In genomic region chr1:119031185-119031584, GRCm38 (mm10) we compare ENCODE assay signal across 20 mouse cellular contexts. TPM values are rescaled to one million over a fixed set of nuclear protein-coding genes. Genes with fewer than 3 reads are reported as not detected.
DNase-seq lines count a peak whose midpoint lies in the region; ATAC-seq and TF ChIP-seq lines count a peak whose summit lies in the region.
"Had no signal": no experiment of that assay in that cellular context is flagged by ENCODE, and none has a peak within 500 bp of the region (broad histone marks: within the 10 kb centered on the region; RNA-seq: fewer than 3 reads in every experiment).

No protein-coding gene starts in this region.

- no peaks in the 10 kb centered on the region for H3K9me3 ChIP-seq in lung, postnatal 0 days (ENCODE audit: low read length)
- H3K9me3 ChIP-seq: embryonic facial prominence, embryonic 13.5 days; heart, embryonic 13.5 days; hindbrain, embryonic 12.5 days; midbrain, embryonic 10.5 days; neural tube, embryonic 13.5 days had no signal

- H3K27ac ChIP-seq in lung, postnatal 0 days (ENCODE audit: low read length): no peak overlapping the region
- no peak overlapping the region for H3K27ac ChIP-seq in liver, adult 2 months (replicated peaks; ENCODE audit: insufficient read depth, low read depth, low read length)
- H3K27ac ChIP-seq: embryonic facial prominence, embryonic 13.5 days; heart, embryonic 13.5 days; hindbrain, embryonic 12.5 days; left cerebral cortex, adult 2 months; midbrain, embryonic 10.5 days; neural tube, embryonic 13.5 days had no signal

- ATAC-seq in lung, postnatal 0 days: no peak
- ATAC-seq: CD4-positive, CD25-positive, alpha-beta regulatory T cell, adult 4 months; forebrain, embryonic 16.5 days; inflammation-experienced regulatory T-cells, adult 6 months had no signal

- no peak overlapping the region for H3K4me2 ChIP-seq in lung, postnatal 0 days (replicated peaks; ENCODE audit: low read depth, low read length)
- H3K4me2 ChIP-seq: embryonic facial prominence, embryonic 13.5 days; heart, embryonic 13.5 days; hindbrain, embryonic 12.5 days; neural tube, embryonic 13.5 days had no signal

- DNase-seq in heart, adult 11 months: peak; percentile 96
- DNase-seq in heart, postnatal 10 days: no peak
- DNase-seq in lung, adult 18-20 months: peak; percentile 56 to 57
- DNase-seq in lung, postnatal 0 days (ENCODE audit: low spot score): no peak
- DNase-seq in liver, adult 2 months (ENCODE audit: extremely low read depth, low read depth, low spot score): peak; percentile 81
- DNase-seq in lung, postnatal 36 days: peak; percentile 59
- DNase-seq in right cerebral cortex, postnatal 10 days (ENCODE audit: low spot score in 2 of 2): no peak
- DNase-seq: cerebellum, adult 9-10 months; gastrocnemius, postnatal 14 days; thymus, postnatal 25 days had no signal

- no peaks in the 10 kb centered on the region for H3K36me3 ChIP-seq in lung, postnatal 0 days (ENCODE audit: insufficient read depth, low read length)
- H3K36me3 ChIP-seq in liver, adult 2 months (ENCODE audit: control insufficient read depth, insufficient read depth, low read length): no peaks in the 10 kb centered on the region
- H3K36me3 ChIP-seq: G1E; heart, embryonic 13.5 days; hindbrain, embryonic 12.5 days; neural tube, embryonic 13.5 days had no signal

- intact Hi-C loops in heart, postnatal 10 days (cut with DNase I): no loop called here

- H3K79me2 ChIP-seq in liver, adult 2 months (ENCODE audit: control insufficient read depth, insufficient read depth, low read length): no peaks in the 10 kb centered on the region

- no peak overlapping the region for H3K4me3 ChIP-seq in lung, postnatal 0 days (ENCODE audit: low read depth, low read length)
- H3K4me3 ChIP-seq in liver, adult 2 months (ENCODE audit: insufficient read depth, low read depth, low read length): no peak overlapping the region
- H3K4me3 ChIP-seq: embryonic facial prominence, embryonic 13.5 days; heart, embryonic 13.5 days; hindbrain, embryonic 12.5 days; left cerebral cortex, adult 2 months; midbrain, embryonic 10.5 days; neural tube, embryonic 13.5 days had no signal

- no peak overlapping the region for H3K9ac ChIP-seq in lung, postnatal 0 days (replicated peaks; ENCODE audit: low read depth)
- H3K9ac ChIP-seq in liver, adult 2 months (ENCODE audit: low read depth, low read length): no peak overlapping the region
- H3K9ac ChIP-seq: embryonic facial prominence, embryonic 13.5 days; heart, embryonic 13.5 days; hindbrain, embryonic 12.5 days; neural tube, embryonic 13.5 days had no signal

- no peak for TF ChIP-seq EP300 in lung, postnatal 0 days (IDR thresholded peaks at IDR 0.05)

- no peak for TF ChIP-seq CTCF in lung, postnatal 0 days (IDR thresholded peaks at IDR 0.05)
- no peak for TF ChIP-seq CTCF in liver, adult 2 months (IDR thresholded peaks at IDR 0.05; ENCODE audit: low read depth, low read length)

- no peaks in the 10 kb centered on the region for H3K27me3 ChIP-seq in lung, postnatal 0 days (replicated peaks; ENCODE audit: insufficient read depth, low read length)
- no peaks in the 10 kb centered on the region for H3K27me3 ChIP-seq in liver, adult 2 months (ENCODE audit: control insufficient read depth, insufficient read depth, low read length)
- H3K27me3 ChIP-seq: embryonic facial prominence, embryonic 13.5 days; heart, embryonic 13.5 days; hindbrain, embryonic 12.5 days; neural tube, embryonic 13.5 days had no signal

- no peaks in the 10 kb centered on the region; the same call in 1 of the 2 replicates for H3K4me1 ChIP-seq in lung, postnatal 0 days (ENCODE audit: insufficient read depth, low read depth, low read length)
- no peaks in the 10 kb centered on the region for H3K4me1 ChIP-seq in liver, adult 2 months (ENCODE audit: control insufficient read depth, insufficient read depth, low read length)

- 52% methylated on average over 6 of the region's 6 CpGs for WGBS in lung, postnatal 0 days
- 18% methylated on average over 6 of the region's 6 CpGs for WGBS in liver, adult 2 months

- no peak for TF ChIP-seq POLR2A in liver, adult 2 months (IDR thresholded peaks at IDR 0.05; ENCODE audit: extremely low read depth, insufficient read depth, low read length)

RNA-seq across cellular contexts. Expression of gene Gli2, which starts 22.2 kb away (rescaled TPM):
- total RNA-seq in heart, postnatal 10 days (2021): 1 to 10 TPM; 3.8 to 4.2 TPM
- 1.9 and 2.7 TPM in 2 replicates for polyA plus RNA-seq in lung, postnatal 0 days (2015; fragmentation: Nextera tagmentation; extraction: Ambion mirVana)
- total RNA-seq in liver, adult 2 months (2014; rRNA removed): 0.07 TPM in 1 of 2 replicates, not detected in the other
- polyA plus RNA-seq in liver, adult 2 months (2012; rRNA removed): 0.02 and 0.10 TPM in 2 replicates
- polyA plus RNA-seq: CD4-positive, CD25-positive, alpha-beta regulatory T cell, adult 4 months; G1E; inflammation-experienced regulatory T-cells, adult 6 months had no signal

Comparison
In these comparisons a context has a peak if more than half of its experiments do, and no peak if none do; other contexts are left out.
1. DNase-seq: peak in heart, adult 11 months (single experiment), lung, adult 18-20 months (2 of 2), liver, adult 2 months (single experiment) and lung, postnatal 36 days (single experiment); none in heart, postnatal 10 days (0 of 2), lung, postnatal 0 days (single experiment) and right cerebral cortex, postnatal 10 days (0 of 2).